Mouse (Mus musculus): ENCODE measurements around the gene Rnd1.

DNA sequence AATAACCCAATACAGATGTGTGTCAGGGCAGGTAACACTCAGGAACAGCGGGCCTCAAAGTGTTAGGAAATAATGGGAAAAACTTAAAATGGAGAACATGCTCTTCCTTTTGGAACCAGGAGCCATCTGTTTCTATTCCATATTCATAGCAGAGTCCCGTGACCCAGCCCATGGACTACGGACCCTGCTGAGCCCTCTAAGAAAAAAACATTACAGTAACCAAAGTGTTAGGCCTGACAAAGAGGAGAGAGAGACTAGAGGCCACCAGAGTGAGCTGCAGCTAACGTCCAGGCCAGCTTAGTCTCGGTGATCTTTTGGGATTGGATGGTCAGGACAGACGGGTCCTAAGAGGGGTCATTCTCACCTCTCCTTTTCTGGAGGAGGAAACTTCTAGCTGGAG lies 62.3 kb downstream of the Rnd1 start:
- no peak for TF ChIP-seq CTCF (IDR thresholded peaks at IDR 0.05)
- no peak for TF ChIP-seq EP300 (IDR thresholded peaks at IDR 0.05)

Data from lung, postnatal 0 days (tissue).